Mouse (Mus musculus) embryo, embryonic 10.5 days (tissue): ENCODE results near the gene Tatdn2.

Source experiments
- DNase-seq: peaks from one replicate; pipeline ENCODE4 v3.0.0-alpha.2; 2015; ENCODE audit warnings: low spot score

Gene Tatdn2

DNA sequence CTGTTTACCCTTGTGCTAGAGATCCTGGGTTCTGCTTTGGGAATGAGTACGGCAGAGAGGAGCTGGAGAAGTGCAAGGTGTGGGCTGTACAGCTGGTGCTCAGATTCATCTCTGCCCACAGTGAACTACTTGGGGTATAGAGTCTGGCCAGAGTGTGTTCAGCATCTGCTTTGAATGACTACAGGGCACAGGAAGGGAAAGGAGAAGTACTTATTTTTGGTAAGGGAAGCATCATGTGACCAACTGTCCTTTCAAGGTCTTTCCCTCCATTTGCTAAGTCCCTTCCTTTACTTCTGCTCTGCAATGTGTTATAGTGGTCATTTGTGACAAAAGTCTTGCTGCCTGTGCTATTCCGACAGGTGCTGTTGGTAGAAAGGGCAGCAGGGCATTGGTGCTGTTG lies 17.4 kb downstream of the Tatdn2 start:
- DNase-seq: no peak

DNA sequence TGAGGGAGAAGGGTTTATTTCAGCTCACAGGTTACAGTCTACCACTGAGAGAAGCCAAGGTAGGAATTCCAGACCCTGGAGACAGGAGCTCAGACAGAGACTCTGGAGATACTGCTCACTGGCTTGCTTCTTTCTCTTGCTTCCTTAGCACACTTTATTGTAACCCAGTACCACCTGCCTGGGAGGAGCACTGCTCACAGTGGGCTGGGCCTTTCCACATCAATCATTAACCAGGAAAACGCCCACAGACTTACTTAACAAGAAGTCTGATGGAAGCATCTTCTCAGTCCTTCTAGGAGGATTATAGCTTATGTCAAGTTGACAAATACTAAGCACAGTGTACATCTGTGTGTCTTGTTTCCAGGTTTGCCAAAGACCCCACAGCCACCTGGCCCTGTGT lies 17.9 kb downstream of the Tatdn2 start:
- no peak for DNase-seq

DNA sequence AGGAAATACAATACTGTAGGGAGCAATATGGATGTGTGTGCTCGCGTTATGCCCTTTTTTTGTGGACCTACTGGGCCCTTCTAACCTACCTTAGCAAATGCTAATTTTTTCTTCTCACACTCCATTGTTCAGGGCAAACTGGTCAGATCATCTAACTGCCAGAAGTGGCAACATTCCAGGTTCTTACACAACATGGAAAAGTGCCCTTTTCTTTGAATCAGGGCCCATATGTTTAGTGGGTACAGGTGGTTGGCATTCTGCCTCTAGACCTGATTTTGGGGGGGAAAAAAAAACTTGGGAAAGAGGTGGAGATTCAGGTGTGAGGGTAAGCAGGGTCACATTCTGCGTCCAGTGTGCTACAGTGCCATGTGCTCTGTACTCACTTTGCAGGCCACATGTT lies 20.7 kb downstream of the Tatdn2 start:
- no peak for DNase-seq

DNA sequence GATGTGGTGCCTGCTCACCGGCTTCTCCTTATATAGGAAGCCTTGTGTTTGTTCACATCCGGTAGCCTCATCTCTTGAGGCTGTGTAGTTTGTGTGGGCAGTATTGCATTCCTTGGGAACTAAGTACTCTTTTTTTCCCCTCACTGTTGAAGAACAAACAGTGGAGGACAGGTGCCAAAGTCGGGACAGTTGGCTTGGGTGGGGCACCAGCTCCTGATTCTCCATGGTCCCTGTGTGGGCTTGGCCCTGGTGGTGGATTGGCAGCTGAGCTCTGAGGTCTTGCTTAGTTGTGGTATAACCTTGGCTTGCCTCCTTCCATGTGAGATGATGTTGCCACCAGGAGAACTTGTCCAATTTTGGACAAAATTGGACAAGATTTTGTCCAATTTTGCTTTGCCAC lies 23.0 kb downstream of the Tatdn2 start, which contains the start of gene Ghrl:
Gene Ghrl (minus strand): TSS at position 3 of the 400 bp plus-strand sequence.
- no peak for DNase-seq

DNA sequence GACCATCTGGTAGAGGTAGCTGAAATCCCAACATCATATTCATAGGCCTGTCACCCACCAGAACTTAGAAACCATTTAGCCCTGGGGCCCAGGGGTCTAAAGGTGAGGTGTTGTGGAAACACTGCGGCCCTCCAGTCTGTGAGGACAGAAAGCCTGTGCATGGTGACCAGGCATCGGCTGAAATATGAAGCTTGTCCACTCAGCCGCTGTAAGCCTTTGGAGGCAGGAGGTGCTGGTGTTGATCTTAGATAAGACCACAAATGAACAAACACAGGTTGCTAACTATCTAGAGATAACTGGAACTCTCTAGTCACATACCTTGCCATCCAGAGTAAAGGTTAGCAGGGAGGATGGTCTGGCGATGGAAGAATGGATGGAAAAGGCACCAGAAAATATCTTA lies 24.2 kb downstream of the Tatdn2 start:
- no peak for DNase-seq

DNA sequence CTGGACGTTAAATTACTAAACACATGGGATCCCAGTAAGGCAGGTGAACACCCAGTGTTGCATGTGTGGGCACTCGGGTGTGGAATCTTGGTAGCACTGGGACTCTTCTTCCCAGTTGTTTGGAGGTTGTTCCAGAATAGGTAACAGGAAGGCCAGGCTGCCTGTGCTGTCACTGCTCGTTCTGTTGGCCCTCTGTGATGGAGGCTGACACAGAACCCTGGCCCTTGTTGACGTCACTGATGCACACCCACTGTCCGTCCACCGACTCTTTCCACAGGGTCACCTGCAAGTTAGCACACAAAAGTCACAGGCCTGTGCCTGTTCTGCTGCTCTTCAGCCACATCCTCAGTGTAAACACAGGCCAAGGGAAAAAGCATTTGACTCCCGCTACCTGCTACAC lies 31.3 kb downstream of the Tatdn2 start:
- DNase-seq: no peak

DNA sequence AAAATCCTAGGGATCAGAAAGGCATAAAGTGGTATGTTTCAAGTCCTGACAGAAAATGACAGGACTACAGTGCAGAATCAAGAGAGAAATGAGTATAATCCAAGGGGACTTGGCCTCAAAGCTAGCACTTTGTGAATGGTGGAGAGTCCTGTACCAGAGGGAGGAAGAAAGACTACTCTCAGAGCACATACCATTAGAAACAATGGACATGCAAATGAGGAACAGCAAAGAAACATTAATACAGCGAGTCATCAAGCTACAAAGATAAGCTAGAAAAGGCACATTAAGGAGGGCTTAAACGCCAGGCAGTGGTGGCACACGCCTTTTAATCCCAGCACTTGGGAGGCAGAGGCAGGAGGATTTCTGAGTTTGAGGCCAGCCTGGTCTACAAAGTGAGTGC lies 34.4 kb downstream of the Tatdn2 start:
- no peak for DNase-seq

DNA sequence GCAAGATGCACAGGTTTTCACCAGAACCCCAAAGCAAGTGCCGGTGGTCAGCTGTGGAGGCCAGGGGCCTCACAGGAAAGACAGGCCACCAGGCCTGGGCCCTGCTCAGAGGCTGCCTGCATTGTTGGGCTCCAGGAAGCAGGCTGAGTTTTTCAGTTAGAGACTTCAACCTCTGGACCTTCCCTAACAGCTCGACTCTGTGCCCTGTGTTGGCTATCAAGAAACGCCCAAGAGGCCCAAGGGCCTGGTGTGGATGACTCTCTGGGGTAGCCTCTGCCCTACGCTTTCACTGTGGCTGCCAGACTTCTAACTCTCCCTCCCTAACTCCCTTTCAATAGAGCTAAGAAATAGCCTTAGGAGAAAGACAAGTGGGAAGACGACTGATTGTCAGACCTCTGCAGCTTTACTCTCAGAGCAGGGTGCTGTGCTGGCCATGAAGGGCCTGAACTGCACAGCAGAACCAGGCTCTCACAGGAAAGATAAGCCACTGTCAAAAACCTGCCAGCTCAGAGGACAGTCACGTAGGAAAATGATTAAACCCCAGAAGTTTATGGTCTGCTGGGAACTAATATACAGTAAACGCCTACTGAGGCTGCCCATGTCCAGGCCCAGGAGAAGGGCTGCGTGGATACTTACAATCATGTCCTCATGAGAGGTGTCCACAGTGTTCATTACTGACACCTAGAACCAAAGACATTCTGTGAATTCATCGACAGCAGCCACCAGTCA lies 40.6 kb downstream of the Tatdn2 start:
- DNase-seq: no peak

DNA sequence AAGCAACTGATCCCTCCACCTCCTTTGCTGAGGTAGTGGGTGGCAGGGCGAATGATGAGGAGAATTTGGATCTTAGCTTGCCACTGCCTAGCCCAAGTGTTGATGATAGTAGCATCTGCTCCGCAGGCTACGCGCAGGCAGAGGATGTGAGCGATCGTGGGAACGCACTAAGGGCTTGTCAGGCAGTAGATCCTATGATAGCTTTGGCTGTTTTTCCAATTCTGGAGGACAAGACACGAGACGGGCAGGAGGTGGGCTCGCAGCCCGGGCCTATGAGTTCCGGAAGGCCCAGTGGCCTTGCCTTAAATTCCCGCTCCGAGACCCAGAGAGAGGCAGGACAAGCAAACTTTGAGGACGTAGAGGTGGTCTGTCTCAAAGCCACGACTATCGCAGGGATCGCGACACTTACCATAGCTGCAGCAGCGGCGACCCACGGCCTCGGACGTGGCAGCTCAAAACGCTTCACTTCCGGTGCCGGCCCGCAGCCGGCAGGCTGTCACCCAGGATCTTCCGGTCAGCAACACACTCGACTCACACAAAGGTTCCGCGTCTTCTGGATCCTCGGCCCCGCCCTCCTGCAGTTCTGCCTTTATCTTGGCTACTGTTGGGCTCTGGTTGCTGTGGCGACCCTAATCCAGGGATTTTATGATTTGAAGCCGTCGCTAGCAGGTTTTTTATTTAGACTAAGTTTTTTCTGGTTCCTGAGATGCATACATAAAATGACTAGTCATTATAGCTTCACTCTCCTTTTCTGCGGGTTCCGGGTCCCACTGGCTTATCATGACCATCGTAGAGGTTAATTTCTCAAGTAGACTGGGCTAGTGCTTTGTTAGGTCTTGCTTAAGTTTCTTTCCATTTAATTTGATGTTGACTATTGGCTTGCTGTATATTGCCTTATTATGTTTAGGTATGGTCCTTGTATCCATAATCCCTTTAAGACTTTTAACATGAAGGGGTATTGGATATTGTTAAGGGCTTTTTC lies 43.7 kb downstream of the Tatdn2 start, which contains the start of gene Sec13:
Gene Sec13 (minus strand): TSS at position 508 of the 982 bp plus-strand sequence.
- peak; percentile 95 for DNase-seq

DNA sequence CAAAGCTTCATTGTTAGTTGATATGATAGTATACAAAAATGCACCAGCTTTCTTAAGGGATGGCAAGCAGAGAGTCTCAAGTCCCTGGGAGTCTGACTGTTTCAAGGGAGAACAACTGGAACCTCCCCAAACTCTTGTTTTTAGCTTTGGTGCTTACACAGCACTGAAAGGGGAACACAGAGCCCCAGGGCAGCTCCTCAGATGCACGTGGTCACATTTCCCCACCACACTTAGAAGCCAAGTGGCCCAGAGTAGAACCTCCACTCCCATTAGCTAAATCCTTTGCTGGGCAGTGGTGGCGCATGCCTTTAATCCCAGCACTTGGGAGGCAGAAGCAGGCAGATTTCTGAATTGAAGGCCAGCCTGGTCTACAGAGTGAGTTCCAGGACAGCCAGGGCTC lies 44.6 kb downstream of the Tatdn2 start:
- no peak for DNase-seq

DNA sequence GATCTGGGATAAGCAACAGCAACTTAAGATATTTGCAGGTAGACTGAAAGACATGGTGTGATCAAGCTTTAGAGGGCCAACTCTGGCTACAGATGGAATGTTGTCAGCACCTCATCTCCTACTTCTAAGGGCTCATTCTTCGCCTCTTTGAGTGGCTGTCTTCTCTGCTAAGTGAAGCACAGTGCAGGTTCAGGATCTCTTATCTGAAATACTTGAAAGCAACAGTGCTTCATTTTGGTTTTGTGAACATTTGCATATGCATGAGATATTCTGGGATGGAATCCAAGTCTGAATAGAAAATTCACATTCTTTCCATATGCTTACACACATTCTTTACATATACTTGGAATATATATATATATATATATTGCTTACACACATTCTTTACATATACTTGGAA lies 45.5 kb downstream of the Tatdn2 start:
- DNase-seq: no peak

DNA sequence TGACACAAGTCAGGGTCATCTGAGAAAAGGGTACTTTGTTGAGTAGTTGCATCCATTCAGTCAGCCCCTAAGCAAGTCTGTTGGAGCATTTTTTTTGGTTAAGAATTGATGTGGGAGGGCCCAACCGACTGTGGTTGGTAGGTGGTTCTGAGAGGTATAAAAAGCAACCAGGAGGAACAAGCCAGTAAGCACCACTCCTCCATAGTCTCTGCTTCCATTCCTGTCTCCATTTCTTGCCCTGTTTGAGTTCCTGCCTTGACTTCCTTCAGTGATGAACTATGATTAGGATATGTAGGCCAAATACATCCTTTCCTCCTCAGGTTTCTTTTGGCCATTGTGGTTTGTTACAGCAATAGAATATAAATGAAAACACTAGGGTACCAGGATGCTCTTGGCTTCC lies 46.3 kb downstream of the Tatdn2 start:
- DNase-seq: no peak

DNA sequence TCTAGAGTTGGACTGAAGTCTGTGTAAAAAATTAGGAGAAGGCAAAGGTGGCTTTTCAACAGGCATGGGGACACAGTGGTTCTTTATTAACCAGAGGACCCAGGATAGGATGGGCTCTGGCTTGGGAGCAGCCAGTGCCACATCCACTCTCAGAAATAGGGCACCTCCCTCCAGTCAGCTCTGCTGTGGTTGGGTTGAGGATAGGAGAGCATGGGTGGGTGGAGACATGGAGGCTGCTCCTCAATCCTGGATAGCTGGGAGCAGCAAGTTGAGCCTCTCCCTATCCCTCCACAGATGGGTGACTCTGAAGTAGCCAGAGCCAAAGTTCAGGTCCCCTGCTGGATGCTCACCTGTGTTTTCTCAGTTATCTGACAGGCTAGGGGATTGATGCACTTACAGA lies 48.3 kb downstream of the Tatdn2 start:
- DNase-seq: no peak

DNA sequence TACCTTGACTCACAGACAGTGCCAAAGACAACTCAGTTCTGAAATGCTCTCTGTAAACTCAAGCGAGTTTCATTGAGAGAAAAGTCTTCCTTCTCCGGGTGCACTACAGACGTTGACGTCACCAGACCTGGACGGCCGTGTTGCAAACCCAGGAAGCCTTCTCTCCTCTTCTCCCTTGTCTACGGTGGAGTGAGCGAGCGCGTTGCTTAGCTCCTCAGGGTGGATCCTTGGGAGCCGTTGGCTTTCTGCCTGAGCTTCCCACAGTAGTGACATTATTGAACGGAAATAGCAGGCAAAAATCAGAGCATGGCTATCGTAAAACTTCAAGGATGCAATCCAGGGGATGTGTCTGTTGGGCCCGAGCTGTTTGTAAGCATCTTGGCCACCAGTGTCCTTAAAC lies 50.4 kb downstream of the Tatdn2 start:
- no peak for DNase-seq

DNA sequence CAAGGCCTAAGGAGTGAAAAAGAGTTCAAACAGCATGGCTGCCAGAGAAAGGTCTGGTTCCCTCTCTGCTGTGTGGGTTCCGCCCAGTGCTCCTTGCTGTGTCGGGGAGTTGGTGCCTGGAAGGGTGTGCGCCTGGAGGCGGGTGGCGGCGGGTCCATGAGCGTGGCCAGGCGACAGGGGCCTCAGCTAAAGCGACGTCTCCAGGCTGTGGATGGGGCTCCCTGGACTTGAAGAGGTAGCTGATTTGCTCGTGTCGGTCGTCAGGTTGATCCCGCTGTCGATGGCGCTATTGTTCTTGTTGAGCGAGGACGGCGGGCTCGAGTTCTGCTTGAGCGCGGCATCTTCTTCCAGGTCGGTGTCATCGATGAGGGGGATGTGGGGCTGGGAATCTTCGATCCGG lies 51.5 kb downstream of the Tatdn2 start:
- peak; percentile 21 for DNase-seq

DNA sequence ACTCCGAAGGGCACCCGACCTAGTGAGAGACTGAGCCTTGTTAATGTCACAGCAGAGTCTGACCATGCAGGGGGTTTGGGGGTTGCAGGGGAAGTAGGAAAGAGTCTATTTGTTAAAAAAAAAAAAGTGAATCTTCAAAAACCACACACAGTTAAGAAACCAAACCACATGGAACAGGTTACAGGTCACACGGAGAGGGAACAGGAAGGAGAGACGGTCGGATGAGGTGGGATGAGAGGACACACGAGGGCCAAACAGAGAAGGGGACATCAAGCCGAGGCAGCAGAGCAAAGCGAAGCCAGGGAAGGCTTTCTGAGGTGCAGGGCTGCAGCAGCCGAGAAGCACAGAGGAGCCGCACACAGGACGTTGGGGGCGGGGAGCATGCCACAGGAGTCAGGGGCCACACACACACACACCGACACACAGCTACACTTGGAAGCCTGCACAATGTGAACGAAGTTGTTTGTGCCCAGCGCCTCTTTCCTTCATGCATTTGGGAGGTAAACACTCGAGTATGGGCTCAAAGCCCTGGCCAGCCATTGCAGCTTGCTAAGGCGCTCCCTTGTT lies 52.4 kb downstream of the Tatdn2 start:
- no peak for DNase-seq
